Mouse (Mus musculus) monocyte, adult 2 months (primary cell): ENCODE measurements around the gene Pabpc4.

ENCODE experiments used
- DNase-seq, 2 experiments: peaks; one replicate each; pipeline ENCODE4 v3.0.0; 2022; ENCODE audit warnings: low spot score in 2 of 2, low read depth in 1 of 2

Gene Pabpc4

GRCm38 (mm10) chr4:123342091-123342641 is 80.0 kb downstream of the Pabpc4 start:
- no peak for DNase-seq

- no peak for DNase-seq
Measured at GRCm38 (mm10) chr4:123342642-123343470, 80.7 kb downstream of the Pabpc4 start, which contains the start of gene Bmp8a. Gene Bmp8a (minus strand): TSS chr4:123343252.

GRCm38 (mm10) chr4:123343471-123343789 is 81.3 kb downstream of the Pabpc4 start:
- no peak for DNase-seq
